Mouse (Mus musculus) embryonic facial prominence, embryonic 14.5 days (tissue): Measurements from ENCODE around the gene Lipc. TPM values are rescaled to one million over a fixed set of nuclear protein-coding genes. Genes with fewer than 3 reads are reported as not detected.

Experiments
- ATAC-seq: fragments of 200-750 bp; cut with Nextera tagmentation; 2 replicates; pipeline ENCODE4 v1.8.0; 2017; ENCODE audit warnings: low read depth, moderate number of reproducible peaks, moderate TSS enrichment
- DNase-seq: peaks from one replicate; pipeline ENCODE4 v3.0.0-alpha.2; 2015; ENCODE audit warnings: low spot score
- H3K27ac ChIP-seq: fragments of 300-500 bp; sonication (generic); replicated peaks from 2 replicates; pipeline ENCODE4 v1.5.1; 2014; ENCODE audit warnings: low read depth, mild to moderate bottlenecking, low read length, moderate library complexity
- H3K27me3 ChIP-seq: fragments of 300-500 bp; sonication (generic); replicated peaks from 2 replicates; pipeline ENCODE4 v1.6.1; 2014; ENCODE audit warnings: low read length; ENCODE audit not compliant: control insufficient read depth, insufficient read depth
- H3K36me3 ChIP-seq: fragments of 300-500 bp; sonication (generic); 2 replicates; pipeline ENCODE4 v1.6.1; 2014; ENCODE audit warnings: low read length, mixed read lengths; ENCODE audit not compliant: control insufficient read depth, insufficient read depth
- H3K4me1 ChIP-seq: fragments of 300-500 bp; sonication (generic); 2 replicates; pipeline ENCODE4 v1.6.1; 2014; ENCODE audit warnings: antibody characterized with exemption, low read length; ENCODE audit not compliant: control insufficient read depth, insufficient read depth
- H3K4me2 ChIP-seq: fragments of 300-500 bp; sonication (generic); 2 replicates; pipeline ENCODE4 v1.6.1; 2014; ENCODE audit warnings: low read depth, mild to moderate bottlenecking, low read length, moderate library complexity, mixed read lengths
- H3K4me3 ChIP-seq: fragments of 300-500 bp; sonication (generic); 2 replicates; pipeline ENCODE4 v1.5.1; 2014; ENCODE audit warnings: low read depth, mild to moderate bottlenecking, low read length
- H3K9ac ChIP-seq: fragments of 300-500 bp; sonication (generic); 2 replicates; pipeline ENCODE4 v1.6.1; 2014; ENCODE audit warnings: low read depth, mild to moderate bottlenecking, low read length, moderate library complexity, mixed read lengths
- H3K9me3 ChIP-seq: fragments of 300-500 bp; sonication (generic); 2 replicates; pipeline ENCODE4 v1.6.1; 2016; ENCODE audit warnings: low read length; ENCODE audit not compliant: control insufficient read depth
- whole genome bisulfite sequencing: fragments of 180-500 bp; shearing (Covaris S2); extraction: QIAGEN DNeasy Blood & Tissue Kit; methylation state at CpG from one replicate; pipeline ENCODE4 v1.1.7; 2014; 5-methylcytosine and 5-hydroxymethylcytosine counted together
- polyA plus RNA-seq: library from polyadenylated mRNA; unstranded; fragments of >200 nt; fragmentation: Nextera tagmentation; extraction: Ambion mirVana; gene quantifications from 2 replicates; pipeline ENCODE4 v1.2.1, GENCODE M21; 2014

Lipc gene
- polyA plus RNA-seq, 1 experiment from 2014 or later = 0.79 TPM

DNA sequence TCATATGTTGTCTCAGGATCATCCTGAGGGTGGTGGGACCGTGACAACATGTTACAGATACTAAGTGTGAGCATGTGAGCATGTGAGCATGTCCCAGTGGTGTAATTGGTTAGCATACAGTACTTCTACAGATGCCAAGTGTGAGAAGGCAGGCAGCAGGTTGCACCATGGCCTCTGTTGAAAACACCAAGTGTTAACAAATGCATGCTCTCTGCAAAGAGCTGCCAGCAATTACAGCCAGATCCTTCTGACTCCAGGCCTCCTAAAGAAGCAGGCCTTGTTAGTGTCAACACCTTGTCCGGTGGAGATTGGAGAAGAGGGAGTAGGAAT lies 36.7 kb downstream of the Lipc start:
- DNase-seq (no peak), ATAC-seq (0 out of 2 replicates have a peak, but pooled peaks have one; percentile 24)
- Histone ChIP-seq H3K4me2 (no peak overlapping the region), H3K27me3 (no peaks in the 10 kb centered on the region), H3K9me3 (no peaks in the 10 kb centered on the region), H3K36me3 (no peaks in the 10 kb centered on the region), H3K27ac (no peak overlapping the region), H3K9ac (no peak overlapping the region), H3K4me1 (no peaks in the 10 kb centered on the region; the same call in 1 of the 2 replicates), H3K4me3 (no peak overlapping the region)
- 57% methylated on average over 2 of the region's 2 CpGs for WGBS

- peak; percentile 24; the same call in 1 of the 2 replicates for ATAC-seq
- Histone ChIP-seq H3K27me3 (no peaks in the 10 kb centered on the region), H3K4me2 (no peak overlapping the region), H3K9ac (no peak overlapping the region), H3K36me3 (no peaks in the 10 kb centered on the region), H3K27ac (no peak overlapping the region), H3K9me3 (no peaks in the 10 kb centered on the region), H3K4me3 (no peak overlapping the region), H3K4me1 (no peaks in the 10 kb centered on the region; the same call in 1 of the 2 replicates)
- DNase-seq = peak; percentile 47
- WGBS = 56% methylated on average over 10 of the region's 10 CpGs
Observed at GRCm38 (mm10) chr9:70914659-70915355, 37.2 kb downstream of the Lipc start.

- Histone ChIP-seq H3K4me2 (no peak overlapping the region), H3K9ac (no peak overlapping the region), H3K9me3 (no peaks in the 10 kb centered on the region), H3K4me1 (no peaks in the 10 kb centered on the region), H3K27me3 (no peaks in the 10 kb centered on the region), H3K4me3 (no peak overlapping the region), H3K36me3 (no peaks in the 10 kb centered on the region), H3K27ac (no peak overlapping the region)
- no peak for ATAC-seq
- 57% methylated on average over 4 of the region's 4 CpGs for WGBS
- no peak for DNase-seq
Observed at GRCm38 (mm10) chr9:70911163-70911562, 40.9 kb downstream of the Lipc start.

DNA sequence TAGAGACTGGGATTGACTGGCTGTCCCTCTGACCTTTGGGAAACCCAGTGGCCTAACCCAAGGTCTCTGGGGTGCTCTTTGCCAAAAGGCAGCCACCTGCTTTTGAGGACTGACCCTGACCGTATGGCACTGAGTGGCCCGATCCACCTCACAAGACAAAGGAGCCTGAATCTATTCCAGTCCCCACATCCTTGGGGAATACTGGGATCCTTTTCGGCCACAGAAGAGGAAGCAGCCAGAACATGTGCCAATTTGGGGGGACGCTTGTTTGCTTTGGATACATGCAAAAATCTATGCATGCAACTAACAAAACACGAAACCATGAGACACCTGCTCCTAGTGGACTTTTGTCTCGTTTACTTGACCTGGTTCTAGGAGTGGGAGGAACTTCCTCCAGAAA lies 41.7 kb downstream of the Lipc start:
- H3K36me3 ChIP-seq = no peaks in the 10 kb centered on the region
- no peak overlapping the region for H3K27ac ChIP-seq
- no peak overlapping the region for H3K4me3 ChIP-seq
- no peaks in the 10 kb centered on the region for H3K27me3 ChIP-seq
- H3K4me1 ChIP-seq = no peaks in the 10 kb centered on the region
- WGBS = 69% methylated on average over 6 of the region's 6 CpGs
- ATAC-seq = no peak
- no peak overlapping the region for H3K4me2 ChIP-seq
- H3K9ac ChIP-seq = no peak overlapping the region
- H3K9me3 ChIP-seq = no peaks in the 10 kb centered on the region
- peak; percentile 10 for DNase-seq

- ATAC-seq = no peak
- no peak overlapping the region for H3K4me3 ChIP-seq
- H3K4me1 ChIP-seq = no peaks in the 10 kb centered on the region
- no peak overlapping the region for H3K9ac ChIP-seq
- no peak for DNase-seq
- WGBS = 84% methylated on average over 11 of the region's 11 CpGs
- H3K36me3 ChIP-seq = no peaks in the 10 kb centered on the region
- H3K27ac ChIP-seq = no peak overlapping the region
- no peaks in the 10 kb centered on the region for H3K9me3 ChIP-seq
- no peak overlapping the region for H3K4me2 ChIP-seq
- H3K27me3 ChIP-seq = no peaks in the 10 kb centered on the region
Observed at GRCm38 (mm10) chr9:70902821-70903730, 49.0 kb downstream of the Lipc start.

- DNase-seq (no peak), ATAC-seq (no peak)
- H3K27me3 ChIP-seq = no peaks in the 10 kb centered on the region
- H3K9ac ChIP-seq = no peak overlapping the region
- H3K4me3 ChIP-seq = no peak overlapping the region
- H3K4me1 ChIP-seq = peaks cover 7% of the 10 kb centered on the region
- H3K27ac ChIP-seq = no peak overlapping the region
- no peaks in the 10 kb centered on the region for H3K36me3 ChIP-seq
- H3K4me2 ChIP-seq = no peak overlapping the region
- no peaks in the 10 kb centered on the region for H3K9me3 ChIP-seq
- WGBS = 100% methylated on average over 1 of the region's 1 CpGs
Observed at GRCm38 (mm10) chr9:70894201-70894600, 57.8 kb downstream of the Lipc start.

- no peak for DNase-seq
- 57% methylated on average over 3 of the region's 3 CpGs for WGBS
Observed at GRCm38 (mm10) chr9:70893526-70893925, 58.5 kb downstream of the Lipc start.

GRCm38 (mm10) chr9:70892627-70893026 lies 59.4 kb downstream of the Lipc start:
- Histone ChIP-seq H3K4me3 (no peak overlapping the region), H3K27me3 (no peaks in the 10 kb centered on the region), H3K9me3 (no peaks in the 10 kb centered on the region), H3K9ac (no peak overlapping the region), H3K27ac (no peak overlapping the region), H3K4me1 (peaks cover 7% of the 10 kb centered on the region), H3K4me2 (no peak overlapping the region), H3K36me3 (no peaks in the 10 kb centered on the region)
- ATAC-seq (no peak), DNase-seq (no peak)
- WGBS = 84% methylated on average over 5 of the region's 5 CpGs

More at GRCm38 (mm10) chr9:70893526-70893925, 58.5 kb downstream of the Lipc start:
- Histone ChIP-seq H3K9me3 (no peaks in the 10 kb centered on the region), H3K4me2 (no peak overlapping the region), H3K4me3 (no peak overlapping the region), H3K36me3 (no peaks in the 10 kb centered on the region), H3K4me1 (peaks cover 7% of the 10 kb centered on the region), H3K27ac (no peak overlapping the region), H3K9ac (no peak overlapping the region), H3K27me3 (no peaks in the 10 kb centered on the region)
- no peak for ATAC-seq
